Mouse (Mus musculus): ENCODE measurements around the gene Arhgap10.

The Arhgap10 gene

DNA sequence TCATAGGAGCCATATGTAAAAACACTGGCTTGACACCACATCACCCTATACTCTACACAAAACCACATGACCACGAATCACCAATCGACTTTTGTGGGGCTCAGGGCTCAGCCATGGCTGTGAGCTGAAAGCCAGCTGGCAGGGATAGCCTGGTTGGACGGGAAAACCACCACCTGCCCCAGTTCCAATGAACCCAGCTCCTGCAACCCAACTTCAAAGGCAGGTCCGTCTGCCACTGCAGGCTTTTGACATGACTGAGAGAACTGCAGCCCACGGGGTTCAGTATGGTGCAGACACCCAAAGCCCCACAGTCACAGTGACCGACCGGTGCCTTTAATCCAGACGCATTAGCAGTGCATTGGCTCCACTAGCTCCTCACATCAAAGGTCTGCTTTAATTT lies 207.7 kb downstream of the Arhgap10 start:
- intact Hi-C loops (cut with DNase I): loop anchor here (10.0 kb wide), 1 partner anchor 1245 kb away; no protein-coding TSS in a partner anchor

DNA sequence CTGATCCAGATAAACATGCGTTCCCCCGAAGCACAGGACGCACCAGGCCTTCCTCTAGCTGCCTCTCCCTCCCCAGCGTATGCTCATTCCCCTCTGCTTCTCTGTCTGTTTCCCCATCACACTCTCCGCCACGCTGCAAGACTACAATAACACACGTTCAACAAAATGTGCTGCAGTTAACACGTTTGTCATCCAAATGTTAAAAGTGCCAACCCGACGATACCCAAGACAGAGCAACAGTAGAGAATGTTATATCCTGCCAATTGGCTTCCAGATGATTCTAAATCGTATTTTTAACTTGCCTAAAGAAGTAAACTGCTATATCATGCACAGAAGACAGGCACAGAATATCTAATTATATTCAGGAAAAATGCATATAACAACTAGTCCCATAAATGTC lies 223.2 kb downstream of the Arhgap10 start:
- intact Hi-C loops (cut with DNase I): no loop called here

DNA sequence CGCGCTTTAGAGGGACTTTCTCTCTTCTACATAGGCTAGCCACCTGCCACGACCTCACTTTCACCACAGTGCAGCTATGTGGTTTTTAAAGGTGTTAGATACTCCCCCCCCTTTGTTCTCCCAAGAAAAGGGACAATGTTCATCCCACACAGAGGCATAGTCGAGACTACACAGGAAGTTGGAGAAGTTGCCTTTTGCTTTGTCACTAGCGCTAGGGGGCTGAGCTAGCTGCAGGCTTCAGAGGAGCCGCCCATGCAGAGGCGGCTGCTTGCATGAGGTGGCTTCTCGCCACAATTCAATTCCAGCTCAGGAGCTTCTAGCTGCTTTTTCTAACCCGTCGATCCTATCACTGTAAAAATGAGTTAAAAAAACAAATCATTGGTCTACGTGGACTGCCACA lies 225.1 kb downstream of the Arhgap10 start:
- intact Hi-C loops (cut with DNase I): no loop called here

DNA sequence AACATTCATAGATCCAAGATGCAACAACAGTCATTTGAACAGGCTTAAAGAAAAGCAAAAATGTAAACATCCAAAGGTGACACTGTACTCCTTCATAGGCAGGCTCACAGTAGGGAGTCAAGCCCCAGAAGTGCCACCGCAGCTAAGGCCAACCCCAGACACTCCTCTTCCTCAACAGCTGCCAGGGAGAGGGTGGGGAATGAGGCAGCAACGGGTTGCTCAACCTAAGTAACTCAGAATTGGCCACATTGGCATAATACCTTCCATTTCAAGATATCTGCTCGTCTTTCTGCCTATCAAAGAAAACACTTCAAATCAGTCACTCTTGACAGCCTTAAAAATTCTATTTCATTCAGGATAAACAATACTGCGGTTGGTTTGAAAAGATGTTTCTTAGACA lies 225.6 kb downstream of the Arhgap10 start:
- intact Hi-C loops (cut with DNase I): no loop called here

DNA sequence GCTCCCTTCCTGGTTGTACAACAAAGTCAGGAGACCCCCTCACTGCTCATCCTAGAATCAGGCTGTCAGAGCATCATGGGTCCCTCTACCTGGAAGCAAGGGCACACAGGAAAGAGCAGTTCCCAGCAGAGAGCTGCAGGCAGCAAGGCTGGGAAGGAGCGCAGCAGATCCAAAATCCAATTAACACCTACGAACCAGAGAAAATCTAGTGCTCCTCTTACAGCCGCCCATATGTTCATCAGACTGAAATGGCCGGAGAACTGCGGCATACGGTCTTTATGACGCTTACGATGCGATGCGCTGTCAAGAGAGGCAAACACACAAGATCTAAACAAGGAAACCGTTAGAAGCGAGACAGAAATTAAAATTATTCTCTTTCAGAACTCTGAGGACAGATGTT lies 229.3 kb downstream of the Arhgap10 start:
- intact Hi-C loops (cut with DNase I): no loop called here

DNA sequence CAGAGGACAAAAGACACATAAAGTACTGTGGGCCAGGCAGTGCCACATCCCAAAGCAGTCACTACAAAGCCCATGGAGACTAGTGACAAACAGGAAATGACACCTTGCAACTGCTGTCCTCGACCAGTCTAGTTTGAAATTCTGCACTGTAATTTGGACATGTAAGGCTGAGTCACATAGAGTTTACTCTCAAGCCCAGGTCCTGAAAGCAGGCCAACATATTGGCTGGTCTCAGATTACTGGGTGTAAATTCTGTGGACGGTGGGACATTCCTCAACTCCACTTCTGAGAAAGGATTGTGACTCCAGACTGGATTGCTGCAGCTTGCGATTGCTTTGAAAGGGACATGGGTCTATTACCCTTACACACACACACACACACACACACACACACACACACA lies 229.7 kb downstream of the Arhgap10 start:
- intact Hi-C loops (cut with DNase I): no loop called here

DNA sequence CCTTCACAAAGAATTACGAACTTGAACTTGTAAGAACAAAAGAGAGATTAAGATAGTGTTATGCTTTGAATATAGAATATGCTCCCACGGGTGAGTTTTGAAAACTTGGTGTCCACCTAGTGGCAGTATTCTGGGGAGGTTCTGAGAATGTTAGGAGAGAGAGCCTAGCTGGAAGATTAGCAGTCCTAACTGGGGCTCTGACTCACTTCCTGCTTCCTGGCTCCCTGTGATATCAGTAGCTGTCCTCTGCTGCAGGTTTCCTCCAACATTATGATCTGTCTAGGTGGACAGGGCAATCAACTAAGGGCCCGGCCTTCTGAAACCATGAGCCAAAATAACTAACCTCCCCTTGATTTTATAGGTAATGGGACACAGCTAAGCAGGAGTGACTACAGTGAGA lies 233.3 kb downstream of the Arhgap10 start:
- intact Hi-C loops (cut with DNase I): no loop called here

DNA sequence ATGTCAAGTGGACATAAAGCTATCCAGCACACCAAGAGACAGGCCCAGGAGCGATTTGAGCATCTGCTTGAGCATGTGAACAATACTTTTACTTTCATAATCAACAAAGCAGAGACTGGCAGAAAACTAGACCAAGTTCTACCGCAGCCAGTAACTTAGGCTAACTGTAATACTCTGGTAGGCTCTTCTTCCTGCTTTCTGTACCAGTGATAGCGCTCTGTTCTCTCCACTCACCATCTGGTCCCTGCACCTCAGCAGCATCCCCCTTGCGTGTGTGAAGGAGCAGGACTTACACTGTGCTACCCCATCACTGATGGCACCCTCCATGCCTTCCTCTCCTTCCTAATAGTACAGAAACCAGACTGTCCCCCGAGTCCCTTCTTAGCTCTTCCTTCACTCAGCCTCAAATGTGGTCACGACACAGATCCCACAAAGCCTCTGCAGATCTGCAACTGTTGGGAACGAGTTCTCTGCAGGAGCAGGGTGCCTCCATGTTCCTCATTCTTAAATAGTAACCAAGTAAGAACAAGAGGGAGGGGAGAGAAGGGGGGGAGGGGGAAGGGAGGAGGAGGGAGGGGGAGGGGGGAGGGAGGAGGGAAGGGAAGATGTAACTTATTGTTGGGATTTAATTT lies 235.0 kb downstream of the Arhgap10 start:
- intact Hi-C loops (cut with DNase I): no loop called here

DNA sequence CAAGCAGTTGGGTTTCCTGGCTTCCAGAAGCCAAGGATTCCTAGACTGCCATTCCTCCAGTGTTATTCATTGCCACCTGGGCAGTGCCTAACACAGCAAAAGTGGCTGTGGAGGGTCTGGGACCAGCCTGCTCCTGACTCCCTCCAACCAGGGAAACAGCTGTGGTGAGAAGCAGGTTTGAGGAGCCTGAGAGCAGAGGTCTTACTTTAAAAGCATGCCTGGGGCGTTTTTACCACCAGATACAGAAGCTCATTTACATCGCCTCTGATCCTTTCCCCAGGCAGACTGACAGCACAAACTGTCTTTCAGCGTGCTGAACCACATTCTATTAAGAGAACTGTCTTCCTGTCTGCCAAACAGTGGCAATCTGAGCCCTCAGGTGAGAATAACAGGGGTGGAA lies 237.8 kb downstream of the Arhgap10 start:
- intact Hi-C loops (cut with DNase I): no loop called here

DNA sequence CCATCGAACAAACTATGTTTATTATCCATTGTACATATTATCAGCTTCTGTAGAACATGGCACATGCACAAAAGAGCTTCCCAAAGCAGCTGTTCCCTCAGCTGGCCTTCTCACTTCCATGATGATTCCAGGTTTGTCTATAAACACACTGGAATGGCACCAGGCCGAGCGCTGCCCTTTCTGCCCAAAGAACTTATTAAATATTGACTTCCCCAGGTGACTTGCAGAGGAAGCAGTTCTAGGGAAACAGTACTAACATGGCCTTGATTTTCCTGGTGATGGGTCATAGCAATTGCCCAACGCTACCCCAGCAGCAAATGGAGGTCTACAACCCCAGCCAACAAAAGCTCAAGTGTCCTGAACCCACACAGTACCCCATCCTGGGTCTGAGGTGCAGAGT lies 239.5 kb downstream of the Arhgap10 start:
- intact Hi-C loops (cut with DNase I): no loop called here

DNA sequence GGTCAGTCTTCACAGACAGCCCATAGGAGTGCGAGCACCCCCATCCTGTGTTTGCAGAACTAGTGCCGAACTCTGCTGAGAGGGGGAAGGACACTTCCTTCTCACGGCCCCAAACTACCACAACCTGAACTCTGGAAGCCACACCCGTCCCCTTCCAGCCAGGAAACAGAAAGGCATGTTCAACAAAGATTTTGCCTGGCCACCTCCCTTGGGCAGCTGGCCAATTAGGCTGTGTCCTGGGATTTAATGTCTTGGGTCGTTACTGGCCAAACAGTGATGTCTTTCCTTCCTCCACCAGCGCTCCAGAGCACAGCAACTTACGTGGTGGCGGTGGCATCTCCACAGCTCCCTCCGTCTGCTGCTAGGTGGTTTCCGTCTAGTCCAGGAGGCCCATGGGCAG lies 240.9 kb downstream of the Arhgap10 start:
- intact Hi-C loops (cut with DNase I): no loop called here

DNA sequence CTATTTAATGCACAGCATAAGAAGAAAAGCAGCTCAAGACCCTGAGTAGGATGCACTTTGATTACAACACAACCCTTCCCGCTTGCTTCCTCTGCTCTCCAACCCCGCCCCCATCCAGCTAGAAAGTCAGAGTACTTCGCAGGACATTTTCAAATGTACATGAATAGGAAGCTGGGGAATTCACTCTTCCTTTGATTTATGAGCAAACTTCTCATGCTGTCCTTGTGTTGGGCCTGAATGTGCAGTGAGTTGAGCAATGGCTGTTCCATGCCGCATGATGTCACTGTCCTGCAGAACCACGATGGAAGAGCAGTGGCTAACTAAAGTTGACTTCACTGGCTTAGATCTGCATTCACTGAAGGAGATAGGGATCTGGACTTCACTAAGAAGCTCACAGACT lies 242.2 kb downstream of the Arhgap10 start:
- intact Hi-C loops (cut with DNase I): no loop called here

DNA sequence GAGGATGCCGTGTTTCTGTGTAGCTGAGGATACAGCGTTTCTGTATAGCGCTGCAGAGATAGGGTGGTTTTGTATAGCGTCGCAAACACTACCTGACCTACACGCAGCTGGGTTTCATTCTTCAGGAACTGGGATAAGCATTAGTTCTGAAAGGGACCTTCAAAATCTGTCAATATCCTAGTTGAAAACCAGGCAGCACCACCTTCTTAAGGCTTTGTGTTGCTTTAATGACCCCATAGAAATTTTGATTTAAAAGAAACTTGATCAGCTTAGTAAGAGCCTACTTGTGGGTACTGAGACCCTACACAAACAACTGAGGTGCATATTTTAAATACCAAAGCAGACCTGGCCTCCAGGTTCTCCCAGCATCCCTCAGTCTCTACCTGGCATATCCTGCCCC lies 245.6 kb downstream of the Arhgap10 start:
- intact Hi-C loops (cut with DNase I): no loop called here

DNA sequence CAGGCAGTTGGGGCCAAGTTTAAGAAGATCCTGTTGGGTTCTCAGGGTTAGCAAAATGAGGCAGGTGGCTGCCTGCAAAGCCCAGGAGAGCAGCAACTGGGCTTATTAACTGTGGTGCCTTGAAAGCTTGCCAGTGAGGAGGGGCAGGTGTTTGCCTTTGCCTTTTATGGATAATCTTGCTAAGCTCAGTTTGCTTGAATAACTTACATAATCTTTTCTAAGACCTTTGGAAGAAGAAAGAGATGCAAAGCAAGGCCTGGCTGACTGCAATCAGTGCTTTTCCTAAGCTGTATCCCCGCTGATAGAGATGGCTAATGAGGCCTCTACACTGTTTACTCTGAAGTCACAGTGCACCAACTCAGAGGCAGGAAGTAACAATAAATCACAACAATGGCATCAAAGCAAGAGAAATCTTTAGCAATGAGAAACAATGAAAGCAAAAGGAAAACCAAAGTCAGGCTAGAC lies 249.8 kb downstream of the Arhgap10 start:
- intact Hi-C loops (cut with DNase I): no loop called here

DNA sequence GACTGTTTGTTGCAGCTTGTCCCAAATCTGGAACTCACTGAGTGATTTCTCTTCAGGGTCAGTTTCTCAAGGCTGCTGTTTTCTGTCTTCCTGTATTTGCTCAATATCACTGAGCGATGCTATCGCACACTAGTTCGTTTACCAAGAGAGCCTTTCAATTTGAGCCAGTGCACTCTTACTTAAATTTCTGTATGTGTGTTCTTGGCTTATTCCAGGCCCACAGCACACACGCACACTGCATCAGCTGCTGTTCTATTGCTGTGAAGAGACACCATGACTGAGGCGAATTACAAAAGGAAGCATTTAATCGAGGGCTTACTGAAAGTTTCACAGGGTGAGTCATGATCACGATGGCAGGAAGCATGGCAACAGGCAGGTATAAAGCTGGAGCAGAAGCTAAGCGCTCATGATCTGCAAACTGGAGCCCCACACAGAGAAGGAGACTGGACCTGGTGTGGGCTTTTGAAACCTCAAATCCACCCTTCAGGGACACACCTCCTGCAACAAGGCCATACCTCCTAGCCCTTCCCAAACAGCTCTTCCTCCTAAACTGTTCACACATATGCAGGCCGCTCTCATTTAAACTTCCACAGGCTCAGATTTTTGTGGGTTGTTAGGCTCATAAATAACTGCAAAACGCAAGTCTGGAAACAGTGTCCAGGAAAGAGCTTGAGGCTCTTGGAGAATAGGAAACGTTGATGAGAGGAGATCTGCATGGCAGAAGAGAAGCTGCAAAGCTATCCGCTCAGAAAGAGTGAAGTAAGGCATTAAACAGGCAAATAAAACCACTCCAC lies 255.3 kb downstream of the Arhgap10 start:
- intact Hi-C loops (cut with DNase I): no loop called here

DNA sequence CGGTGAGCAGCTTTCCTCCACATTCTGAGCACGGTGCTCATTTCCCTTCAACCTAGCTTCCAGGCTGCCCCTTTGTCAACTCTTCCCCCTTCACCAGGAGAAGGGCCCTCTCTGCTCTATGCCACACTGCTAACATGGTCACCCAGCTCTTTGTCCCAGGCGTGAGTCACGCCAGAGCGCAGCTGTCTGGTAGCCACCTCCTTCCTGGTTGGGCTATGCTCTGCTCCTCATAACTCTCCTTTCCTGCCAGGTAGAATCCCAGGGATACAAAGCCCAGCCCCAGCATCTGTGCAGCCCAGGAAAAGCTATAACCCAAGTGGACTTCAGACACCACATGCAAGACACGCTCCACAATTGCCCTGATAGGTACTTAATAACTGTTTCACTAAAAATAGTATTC lies 256.5 kb downstream of the Arhgap10 start:
- intact Hi-C loops (cut with DNase I): no loop called here

DNA sequence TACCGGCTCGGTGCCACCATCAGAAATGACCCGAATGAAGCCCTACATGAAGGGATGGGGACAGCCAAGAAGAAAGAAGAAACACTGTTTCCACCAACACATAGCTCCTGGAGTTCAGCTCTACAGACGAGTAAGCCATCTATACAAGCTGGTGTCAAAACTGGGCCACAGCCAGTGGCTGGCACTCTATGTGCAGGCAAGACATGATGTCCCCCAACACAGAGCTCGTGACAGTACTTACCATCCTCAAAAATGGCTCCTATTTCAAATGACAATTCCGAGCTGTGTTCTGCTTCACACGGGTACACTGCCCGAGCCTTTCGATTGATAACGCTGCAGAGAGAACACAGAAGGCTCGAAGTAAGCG lies 260.7 kb downstream of the Arhgap10 start:
- intact Hi-C loops (cut with DNase I): no loop called here

DNA sequence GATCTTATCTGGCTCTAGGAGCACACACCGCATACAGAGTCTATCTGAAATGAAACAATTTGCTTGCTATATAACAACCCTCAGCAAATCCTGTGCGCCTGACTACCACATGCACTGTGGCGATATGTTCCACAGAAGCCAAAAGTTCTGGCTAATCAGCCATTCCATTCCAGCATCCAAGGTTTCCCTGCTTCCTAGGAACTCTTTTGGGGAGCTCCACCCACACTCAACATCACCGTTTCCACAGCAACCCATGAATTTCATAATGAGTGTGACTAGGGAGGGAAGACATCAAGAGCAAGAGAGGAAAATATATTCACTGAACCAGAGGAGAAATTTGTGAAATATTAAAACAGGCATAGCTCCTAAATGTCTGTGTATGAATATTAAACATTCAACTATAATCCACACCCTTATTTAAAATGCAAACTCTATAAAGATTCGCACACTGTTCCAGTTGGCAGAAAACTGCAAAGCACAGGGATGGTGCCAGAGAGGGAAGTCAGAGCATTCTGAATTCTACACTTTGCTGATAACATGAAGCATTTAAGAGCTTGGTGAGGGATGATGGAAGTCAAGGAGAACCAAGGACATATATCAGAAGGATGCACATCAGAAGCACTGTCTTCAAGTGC lies 261.2 kb downstream of the Arhgap10 start:
- intact Hi-C loops (cut with DNase I): no loop called here

DNA sequence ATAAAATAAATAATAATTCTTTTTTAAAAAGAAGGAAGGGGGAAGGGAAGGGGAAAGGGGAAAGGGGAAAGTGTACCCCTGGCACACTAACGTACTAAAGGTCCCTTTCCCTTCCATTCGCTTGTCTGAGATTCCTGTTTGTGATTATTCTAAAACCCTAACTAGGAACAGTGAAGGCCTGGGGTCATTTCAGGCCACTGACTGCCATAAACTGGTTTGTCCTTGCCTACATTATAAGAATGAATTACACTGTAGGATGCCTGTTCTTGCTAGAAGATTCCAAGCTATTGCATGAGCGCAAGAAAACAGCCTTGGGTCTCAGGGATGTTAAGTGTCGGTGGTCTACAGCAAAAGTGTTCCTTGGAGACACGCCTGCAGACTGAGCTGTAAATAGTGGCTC lies 263.3 kb downstream of the Arhgap10 start:
- intact Hi-C loops (cut with DNase I): no loop called here

DNA sequence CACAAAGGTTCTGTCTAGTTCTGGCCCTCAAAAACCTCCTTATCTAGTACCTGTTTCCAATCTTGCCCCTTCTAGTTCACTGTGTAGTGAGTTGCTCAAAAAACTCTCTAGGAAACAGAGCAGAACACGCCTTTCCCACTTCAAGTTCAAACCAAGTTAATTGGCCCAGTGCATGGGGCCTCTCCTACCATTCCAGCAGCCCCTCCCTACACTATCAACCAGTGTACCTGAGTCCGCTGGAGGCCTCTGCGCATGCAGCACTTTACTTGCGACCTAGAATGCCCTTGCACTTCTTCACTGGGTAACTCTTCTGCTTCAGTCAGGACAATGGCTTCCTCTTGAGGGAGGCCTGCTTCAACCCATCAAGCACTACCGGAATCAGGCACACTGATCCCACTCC lies 266.6 kb downstream of the Arhgap10 start:
- intact Hi-C loops (cut with DNase I): no loop called here

DNA sequence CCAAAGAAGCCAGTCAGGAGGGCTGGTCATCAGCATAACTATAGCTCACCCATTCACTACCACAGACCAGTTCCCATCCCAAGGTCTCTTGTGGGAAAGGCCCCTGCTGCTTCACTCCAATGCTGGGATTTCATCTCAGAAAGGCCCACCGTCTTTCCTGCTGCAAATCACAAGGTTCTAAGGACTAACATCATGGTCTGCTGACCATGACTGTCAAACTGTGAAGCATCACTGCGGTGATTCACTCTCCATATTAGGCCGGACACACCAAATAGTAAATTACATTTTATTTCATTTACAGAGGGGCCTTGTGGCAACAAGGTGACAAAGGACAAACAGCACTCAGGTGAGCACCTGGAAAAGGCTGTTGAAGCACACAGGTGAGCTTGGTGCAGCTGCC lies 267.7 kb downstream of the Arhgap10 start:
- intact Hi-C loops (cut with DNase I): no loop called here

DNA sequence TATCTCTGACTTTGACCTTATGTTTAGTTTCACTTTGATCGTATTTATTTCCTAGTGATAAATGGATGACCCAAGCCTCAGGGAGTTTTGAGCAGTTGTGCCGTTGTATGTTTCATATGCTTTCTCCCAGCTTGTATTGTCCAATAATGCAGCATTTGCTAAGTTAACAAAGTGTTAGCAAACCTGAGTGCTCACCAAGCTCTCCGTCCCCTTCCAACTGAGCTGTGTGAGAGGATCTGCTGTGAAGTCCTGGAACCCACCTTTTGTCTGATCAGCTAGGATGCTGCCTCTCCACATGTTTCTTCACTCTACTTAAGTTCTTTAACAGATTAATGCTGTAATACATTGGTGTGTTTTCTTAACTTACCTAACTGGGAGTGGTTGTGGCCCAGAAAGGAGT lies 276.4 kb downstream of the Arhgap10 start:
- intact Hi-C loops (cut with DNase I): no loop called here

DNA sequence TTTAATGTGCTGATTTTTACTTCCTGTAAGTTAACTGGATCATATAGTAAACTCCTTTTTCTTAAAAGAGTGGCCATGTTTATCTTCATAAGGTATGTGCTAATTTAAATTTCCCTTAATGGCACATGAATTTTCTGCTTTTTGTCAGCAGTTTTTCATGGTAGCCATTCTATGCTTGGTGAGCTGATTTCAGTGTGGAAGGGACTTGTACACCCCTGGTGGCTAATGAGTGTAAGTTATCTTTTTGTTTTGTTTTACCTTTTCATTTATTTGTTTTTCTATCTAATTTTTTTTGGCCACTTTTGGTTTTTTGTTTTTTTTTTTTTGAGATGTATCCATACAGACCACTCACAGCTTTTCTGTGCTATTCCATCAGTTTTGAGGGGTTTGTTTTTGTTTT lies 278.3 kb downstream of the Arhgap10 start:
- intact Hi-C loops (cut with DNase I): no loop called here
